Mouse (Mus musculus) spleen, adult 2 months (tissue): Measurements from ENCODE around the gene Klhl35. TPM values are rescaled to one million over a fixed set of nuclear protein-coding genes. Genes with fewer than 3 reads are reported as not detected.

Experiments used
- DNase-seq, 2 experiments: peaks; one replicate each; pipeline versions ENCODE4 v3.0.0 to v3.0.0-alpha.2; 2012 to 2021; ENCODE audit warnings: low spot score in 2 of 2, low read depth in 1 of 2
- H3K27ac ChIP-seq: fragments of 200-500 bp; 2 replicates; pipeline ENCODE4 v1.5.1; 2012; ENCODE audit warnings: low read length, inconsistent platforms; ENCODE audit not compliant: insufficient read depth
- H3K27me3 ChIP-seq: fragments of 200-500 bp; 2 replicates; pipeline ENCODE4 v1.6.1; 2012; ENCODE audit warnings: mild to moderate bottlenecking, moderate library complexity, low read length, inconsistent platforms; ENCODE audit not compliant: control insufficient read depth, insufficient read depth
- H3K36me3 ChIP-seq: fragments of 200-500 bp; 2 replicates; pipeline ENCODE4 v1.6.1; 2012; ENCODE audit warnings: mild to moderate bottlenecking, low read length, inconsistent platforms; ENCODE audit not compliant: control insufficient read depth, insufficient read depth
- H3K4me1 ChIP-seq: fragments of 200-500 bp; 2 replicates; pipeline ENCODE4 v1.6.1; 2011; ENCODE audit warnings: inconsistent platforms; ENCODE audit not compliant: control insufficient read depth, insufficient read depth, insufficient read length
- H3K4me3 ChIP-seq: fragments of 200-500 bp; 2 replicates; pipeline ENCODE4 v1.5.1; 2011; ENCODE audit warnings: mild to moderate bottlenecking, inconsistent platforms; ENCODE audit not compliant: insufficient read depth, insufficient read length; ENCODE audit errors: extremely low read depth
- CTCF ChIP-seq: fragments of 200-500 bp; IDR thresholded peaks from 2 replicates; pipeline ENCODE4 v1.5.1; 2011; ENCODE audit warnings: mild to moderate bottlenecking, inconsistent platforms; ENCODE audit not compliant: insufficient read depth, insufficient read length, insufficient replicate concordance; ENCODE audit errors: extremely low read depth
- POLR2A ChIP-seq: fragments of 200-500 bp; IDR thresholded peaks from 2 replicates; pipeline ENCODE4 v1.6.1; 2011; ENCODE audit warnings: low read depth, low read length, inconsistent platforms
- WGBS: fragments of 180-500 bp; shearing (Covaris S2); methylation state at CpG from one replicate; pipeline ENCODE4 v1.1.7; 2018; 5-methylcytosine and 5-hydroxymethylcytosine counted together
- polyA plus RNA-seq: library from polyadenylated mRNA; depleted of rRNA; stranded (reverse); fragments of >200 nt; gene quantifications from 2 replicates; pipeline ENCODE4 v1.2.3, GENCODE M21; 2012

Klhl35 gene
- polyA plus RNA-seq, 1 experiment = 1.3 TPM

- WGBS = 76% methylated on average over 6 of the region's 6 CpGs
- no peak for TF ChIP-seq POLR2A
- no peak for TF ChIP-seq CTCF
- no peak for DNase-seq
Observed at GRCm38 (mm10) chr7:99441534-99442072, 24.2 kb upstream of the Klhl35 start.

GRCm38 (mm10) chr7:99443164-99443563, 22.6 kb upstream of the Klhl35 start:
- Histone ChIP-seq H3K27ac (no peak overlapping the region), H3K4me1 (no peaks in the 10 kb centered on the region), H3K36me3 (no peaks in the 10 kb centered on the region), H3K4me3 (no peak overlapping the region), H3K27me3 (no peaks in the 10 kb centered on the region)
- DNase-seq = no peak
- 86% methylated on average over 5 of the region's 5 CpGs for WGBS
- TF ChIP-seq CTCF (no peak), POLR2A (no peak)

More at GRCm38 (mm10) chr7:99441534-99442072, 24.2 kb upstream of the Klhl35 start:
- no peaks in the 10 kb centered on the region for H3K4me1 ChIP-seq
- H3K36me3 ChIP-seq = no peaks in the 10 kb centered on the region
- H3K27ac ChIP-seq = no peak overlapping the region
- H3K4me3 ChIP-seq = no peak overlapping the region
- no peaks in the 10 kb centered on the region for H3K27me3 ChIP-seq

- Histone ChIP-seq H3K27ac (no peak overlapping the region), H3K27me3 (no peaks in the 10 kb centered on the region), H3K36me3 (no peaks in the 10 kb centered on the region), H3K4me3 (no peak overlapping the region), H3K4me1 (peaks cover 7% of the 10 kb centered on the region; the same call in 1 of the 2 replicates)
- no peak for DNase-seq
- WGBS = 76% methylated on average over 6 of the region's 6 CpGs
- TF ChIP-seq CTCF (peak; percentile 31; the same call in 1 of the 2 replicates), POLR2A (no peak)
Observed at GRCm38 (mm10) chr7:99444012-99444411, 21.8 kb upstream of the Klhl35 start.

- peaks cover 7% of the 10 kb centered on the region; the same call in 1 of the 2 replicates for H3K4me1 ChIP-seq
- 81% methylated on average over 2 of the region's 2 CpGs for WGBS
- no peak overlapping the region for H3K27ac ChIP-seq
- no peaks in the 10 kb centered on the region for H3K27me3 ChIP-seq
- no peak for TF ChIP-seq POLR2A
- no peak; the same call in 1 of the 2 replicates for TF ChIP-seq CTCF
- DNase-seq = no peak
- H3K4me3 ChIP-seq = no peak overlapping the region
- no peaks in the 10 kb centered on the region for H3K36me3 ChIP-seq
Observed at GRCm38 (mm10) chr7:99445833-99446232, 20.0 kb upstream of the Klhl35 start.

- peaks cover 7% of the 10 kb centered on the region; the same call in 1 of the 2 replicates for H3K4me1 ChIP-seq
- no peak overlapping the region for H3K27ac ChIP-seq
- DNase-seq = no peak
- TF ChIP-seq CTCF = no peak
- no peak overlapping the region for H3K4me3 ChIP-seq
- 85% methylated on average over 5 of the region's 5 CpGs for WGBS
- H3K36me3 ChIP-seq = no peaks in the 10 kb centered on the region
- no peaks in the 10 kb centered on the region for H3K27me3 ChIP-seq
Observed at GRCm38 (mm10) chr7:99447323-99447722, 18.5 kb upstream of the Klhl35 start.

GRCm38 (mm10) chr7:99448619-99449018, 17.2 kb upstream of the Klhl35 start:
- Histone ChIP-seq H3K4me3 (no peak overlapping the region; the same call in 1 of the 2 replicates), H3K36me3 (no peaks in the 10 kb centered on the region), H3K27me3 (no peaks in the 10 kb centered on the region), H3K27ac (peak overlapping the region; percentile 54), H3K4me1 (peaks cover 7% of the 10 kb centered on the region; the same call in 1 of the 2 replicates)
- TF ChIP-seq POLR2A (no peak), CTCF (no peak)
- 32% methylated on average over 5 of the region's 5 CpGs for WGBS
- DNase-seq = no peak

- H3K4me3 ChIP-seq = no peak overlapping the region; the same call in 1 of the 2 replicates
- TF ChIP-seq POLR2A = no peak
- no peak for TF ChIP-seq CTCF
- H3K27me3 ChIP-seq = no peaks in the 10 kb centered on the region
- H3K4me1 ChIP-seq = peaks cover 7% of the 10 kb centered on the region; the same call in 1 of the 2 replicates
- DNase-seq = peak in 1 of 2 experiments; percentile 17
- peak overlapping the region; percentile 54 for H3K27ac ChIP-seq
- 6% methylated on average over 8 of the region's 8 CpGs for WGBS
- no peaks in the 10 kb centered on the region for H3K36me3 ChIP-seq
Observed at GRCm38 (mm10) chr7:99449063-99449462, 16.7 kb upstream of the Klhl35 start.
